Mouse (Mus musculus) brain, embryonic 14.5 days (tissue): Measurements from ENCODE around the gene Myo6. TPM values are rescaled to one million over a fixed set of nuclear protein-coding genes. Genes with fewer than 3 reads are reported as not detected.
A peak's percentile ranks its signal among the peaks of the same experiment; 100 is the strongest.

Experiments
- DNase-seq: peaks from one replicate; pipeline ENCODE4 v3.0.0-alpha.2; 2011; ENCODE audit warnings: low read depth
- CTCF ChIP-seq: fragments of 200-500 bp; IDR thresholded peaks from 2 replicates; pipeline ENCODE4 v1.5.1; 2012; ENCODE audit warnings: inconsistent platforms, mild to moderate bottlenecking, moderate library complexity, borderline replicate concordance; ENCODE audit not compliant: insufficient read depth, insufficient read length; ENCODE audit errors: extremely low read depth
- POLR2A ChIP-seq: fragments of 200-500 bp; IDR thresholded peaks from 2 replicates; pipeline ENCODE4 v1.6.1; 2012; ENCODE audit warnings: mild to moderate bottlenecking, inconsistent platforms, borderline replicate concordance; ENCODE audit not compliant: poor library complexity, insufficient read depth, insufficient read length, severe bottlenecking; ENCODE audit errors: extremely low read depth
- polyA plus RNA-seq: library from polyadenylated mRNA; depleted of rRNA; stranded (reverse); fragments of >200 nt; gene quantifications from 2 replicates; pipeline ENCODE4 v1.2.3, GENCODE M21; 2012

Myo6 gene
- polyA plus RNA-seq, 1 experiment, result 17.1 TPM

- no peak for TF ChIP-seq CTCF
- TF ChIP-seq POLR2A, result no peak
- no peak for DNase-seq
Measured at GRCm38 (mm10) chr9:80186693-80187092, 21.9 kb downstream of the Myo6 start.

GRCm38 (mm10) chr9:80188324-80188893, 23.6 kb downstream of the Myo6 start:
- DNase-seq, result peak; percentile 82

GRCm38 (mm10) chr9:80191240-80191639, 26.4 kb downstream of the Myo6 start:
- TF ChIP-seq POLR2A (no peak), CTCF (no peak)
- DNase-seq, result no peak

More at GRCm38 (mm10) chr9:80188324-80188893, 23.6 kb downstream of the Myo6 start:
- no peak for TF ChIP-seq CTCF
- no peak for TF ChIP-seq POLR2A

GRCm38 (mm10) chr9:80192324-80192723, 27.5 kb downstream of the Myo6 start:
- TF ChIP-seq CTCF (no peak), POLR2A (no peak)
- no peak for DNase-seq

GRCm38 (mm10) chr9:80194446-80194845, 29.6 kb downstream of the Myo6 start:
- no peak for DNase-seq
- TF ChIP-seq CTCF (no peak), POLR2A (no peak)

- no peak for TF ChIP-seq CTCF
- DNase-seq, result no peak
Measured at GRCm38 (mm10) chr9:80196161-80196560, 31.3 kb downstream of the Myo6 start.

- peak; percentile 49 for DNase-seq
- TF ChIP-seq POLR2A, result no peak
- TF ChIP-seq CTCF, result no peak
Measured at GRCm38 (mm10) chr9:80197233-80197632, 32.4 kb downstream of the Myo6 start.

- DNase-seq, result peak; percentile 50
- no peak for TF ChIP-seq POLR2A
- TF ChIP-seq CTCF, result no peak
Measured at GRCm38 (mm10) chr9:80200855-80201254, 36.0 kb downstream of the Myo6 start.

GRCm38 (mm10) chr9:80202374-80203060, 37.7 kb downstream of the Myo6 start:
- peak; percentile 65 for DNase-seq
- TF ChIP-seq POLR2A, result no peak
- TF ChIP-seq CTCF, result no peak

- TF ChIP-seq CTCF, result no peak
- no peak for TF ChIP-seq POLR2A
- DNase-seq, result no peak
Measured at GRCm38 (mm10) chr9:80208681-80209080, 43.9 kb downstream of the Myo6 start.

- DNase-seq, result no peak
Measured at GRCm38 (mm10) chr9:80209459-80209858, 44.6 kb downstream of the Myo6 start.

GRCm38 (mm10) chr9:80210096-80210495, 45.3 kb downstream of the Myo6 start:
- TF ChIP-seq POLR2A (no peak), CTCF (no peak)
- no peak for DNase-seq

More at GRCm38 (mm10) chr9:80209459-80209858, 44.6 kb downstream of the Myo6 start:
- TF ChIP-seq CTCF, result no peak
- no peak for TF ChIP-seq POLR2A

- no peak for DNase-seq
- no peak for TF ChIP-seq POLR2A
- TF ChIP-seq CTCF, result no peak
Measured at GRCm38 (mm10) chr9:80213428-80213827, 48.6 kb downstream of the Myo6 start.
